Comparison of ENCODE assay signal across 8 mouse cellular contexts in genomic region chr10:76468203-76469162, GRCm38 (mm10). TPM values are rescaled to one million over a fixed set of nuclear protein-coding genes. Genes with fewer than 3 reads are reported as not detected.
DNase-seq lines count a peak whose midpoint lies in the region; ATAC-seq and TF ChIP-seq lines count a peak whose summit lies in the region.

TSS of gene Mcm3ap (plus strand) at chr10:76468927.
TSS of gene Ybey (minus strand) at chr10:76469114.

- peak; percentile 94 for ATAC-seq in cerebellum, adult (ENCODE audit: insufficient number of reproducible peaks, low FRiP score, low TSS enrichment)
- ATAC-seq in forebrain, embryonic 14.5 days: peak; percentile 99
- ATAC-seq in neural tube, embryonic 15.5 days (ENCODE audit: low FRiP score): peak; percentile 98

- 2% methylated on average over 55 of the region's 55 CpGs for WGBS in forebrain, embryonic 14.5 days
- 2% methylated on average over 55 of the region's 55 CpGs for WGBS in neural tube, embryonic 15.5 days

- no peaks in the 10 kb centered on the region for H3K9me3 ChIP-seq in ES-Bruce4 (replicated peaks; ENCODE audit: control insufficient read depth, insufficient read depth, low read length, poor library complexity, severe bottlenecking)
- H3K9me3 ChIP-seq in forebrain, embryonic 14.5 days (replicated peaks; ENCODE audit: control insufficient read depth, low read length): no peaks in the 10 kb centered on the region
- H3K9me3 ChIP-seq in neural tube, embryonic 15.5 days (replicated peaks): no peaks in the 10 kb centered on the region

- H3K36me3 ChIP-seq in ES-Bruce4 (ENCODE audit: control insufficient read depth, insufficient read depth, low read length, poor library complexity, severe bottlenecking): peaks cover 20% of the 10 kb centered on the region
- peaks cover 27% of the 10 kb centered on the region for H3K36me3 ChIP-seq in forebrain, embryonic 14.5 days (ENCODE audit: control insufficient read depth, insufficient read depth, low read length)
- H3K36me3 ChIP-seq in neural tube, embryonic 15.5 days: peaks cover 36% of the 10 kb centered on the region

- peak within 1 kb of the TSS; percentile 79 for H3K9ac ChIP-seq in ES-Bruce4 (ENCODE audit: low read depth, poor library complexity, severe bottlenecking)
- peak within 1 kb of the TSS; percentile 93 for H3K9ac ChIP-seq in forebrain, embryonic 14.5 days (ENCODE audit: low read length)
- H3K9ac ChIP-seq in neural tube, embryonic 15.5 days (replicated peaks): peak within 1 kb of the TSS; percentile 94

- no peak for TF ChIP-seq EP300 in ES-Bruce4 (IDR thresholded peaks at IDR 0.05; ENCODE audit: insufficient read depth, low read depth, low read length)

- peak within 1 kb of the TSS; percentile 89 for H3K4me3 ChIP-seq in ES-Bruce4 (ENCODE audit: low read depth, low read length)
- H3K4me3 ChIP-seq in forebrain, embryonic 14.5 days (ENCODE audit: low read depth, low read length): peak within 1 kb of the TSS; percentile 55
- peak within 1 kb of the TSS; percentile 89 for H3K4me3 ChIP-seq in neural tube, embryonic 15.5 days (replicated peaks)

- no peaks in the 10 kb centered on the region for H3K4me1 ChIP-seq in ES-Bruce4 (ENCODE audit: control insufficient read depth, insufficient read depth, low read length)
- no peaks in the 10 kb centered on the region for H3K4me1 ChIP-seq in forebrain, embryonic 14.5 days (ENCODE audit: control insufficient read depth, insufficient read depth, low read length)
- peaks cover 38% of the 10 kb centered on the region for H3K4me1 ChIP-seq in neural tube, embryonic 15.5 days

- no peak for TF ChIP-seq POLR2A in ES-Bruce4 (IDR thresholded peaks at IDR 0.05; ENCODE audit: insufficient read depth, low read length)

- peak; percentile 94 for DNase-seq in forebrain, embryonic 14.5 days (ENCODE audit: low spot score)
- DNase-seq in heart, postnatal 14 days: peak; percentile 88 to 90
- DNase-seq in layer of hippocampus, adult 11-12 months (ENCODE audit: low spot score): peak; percentile 89
- DNase-seq in lung, adult 18-20 months: peak; percentile 84 to 87
- DNase-seq in testis, postnatal 14 days (ENCODE audit: low spot score): peak; percentile 90

- no peak for TF ChIP-seq CTCF in ES-Bruce4 (IDR thresholded peaks at IDR 0.05; ENCODE audit: low read depth, low read length)

- intact Hi-C loops in heart, postnatal 14 days (cut with DNase I): no loop called here

- H3K27ac ChIP-seq in ES-Bruce4 (ENCODE audit: insufficient read depth, low read length): no peak within 1 kb of the TSS
- peak within 1 kb of the TSS; percentile 73 for H3K27ac ChIP-seq in forebrain, embryonic 14.5 days (ENCODE audit: low read depth, low read length)
- H3K27ac ChIP-seq in neural tube, embryonic 15.5 days (replicated peaks): peak within 1 kb of the TSS; percentile 87

- peak within 1 kb of the TSS; percentile 65 for H3K4me2 ChIP-seq in forebrain, embryonic 14.5 days (ENCODE audit: low read length)
- H3K4me2 ChIP-seq in neural tube, embryonic 15.5 days: peak within 1 kb of the TSS; percentile 63

- no peaks in the 10 kb centered on the region for H3K27me3 ChIP-seq in ES-Bruce4 (ENCODE audit: control insufficient read depth, insufficient read depth, low read length, poor library complexity, severe bottlenecking)
- no peaks in the 10 kb centered on the region for H3K27me3 ChIP-seq in forebrain, embryonic 14.5 days (replicated peaks; ENCODE audit: control insufficient read depth, insufficient read depth, low read length)
- H3K27me3 ChIP-seq in neural tube, embryonic 15.5 days (replicated peaks): no peaks in the 10 kb centered on the region

RNA-seq across cellular contexts. Expression of gene Mcm3ap, which starts in this region (rescaled TPM):
- 59.1 and 66.6 TPM in 2 replicates for polyA plus RNA-seq in ES-Bruce4 (2011; ENCODE audit: insufficient read depth, insufficient read length, low read depth, missing spikeins)
- 65.3 and 73.1 TPM in 2 replicates for polyA plus RNA-seq in forebrain, embryonic 14.5 days (2014; fragmentation: Nextera tagmentation; extraction: Ambion mirVana)
- 10 to 100 TPM; 30.7 to 31.2 TPM for total RNA-seq in heart, postnatal 14 days (2021)
- polyA plus RNA-seq in neural tube, embryonic 15.5 days (2015; fragmentation: Nextera tagmentation; extraction: Ambion mirVana): 48.2 and 60.4 TPM in 2 replicates

RNA-seq across cellular contexts. Expression of gene Ybey, which starts in this region (rescaled TPM):
- 4.1 and 5.6 TPM in 2 replicates for polyA plus RNA-seq in ES-Bruce4 (2011; ENCODE audit: insufficient read depth, insufficient read length, low read depth, missing spikeins)
- polyA plus RNA-seq in forebrain, embryonic 14.5 days (2014; fragmentation: Nextera tagmentation; extraction: Ambion mirVana): 4.6 and 5.2 TPM in 2 replicates
- total RNA-seq in heart, postnatal 14 days (2021): 1 to 10 TPM; 3.1 to 3.6 TPM
- polyA plus RNA-seq in neural tube, embryonic 15.5 days (2015; fragmentation: Nextera tagmentation; extraction: Ambion mirVana): 6.1 and 6.8 TPM in 2 replicates
